Mouse (Mus musculus) myocyte (in vitro differentiated cells): ENCODE measurements at regions not wholly inside any gene's neighbourhood (a gene's known extent, or its start where the extent isn't known, plus 50 kb on each side); places are given as distances from the start of the nearest gene placed in this dataset.

Experiments used
- E2F4 ChIP-seq: IDR thresholded peaks from one replicate; pipeline ENCODE4 v1.6.1; 2011; ENCODE audit warnings: mild to moderate bottlenecking, control low read depth, moderate library complexity; ENCODE audit not compliant: insufficient read depth
- MYOD1 ChIP-seq, 3 experiments: IDR thresholded peaks; one replicate each; pipeline ENCODE4 v1.6.1; 2011; ENCODE audit warnings: control low read depth in 2 of 3, low read depth in 2 of 3, mild to moderate bottlenecking in 2 of 3, moderate library complexity in 1 of 3; ENCODE audit not compliant: insufficient read length in 2 of 3, control insufficient read depth in 1 of 3
- POLR2A ChIP-seq: IDR thresholded peaks from one replicate; pipeline ENCODE4 v1.6.1; 2011; ENCODE audit warnings: low read depth, mild to moderate bottlenecking, control low read depth, moderate library complexity; ENCODE audit not compliant: insufficient read length
- POLR2AphosphoS2 ChIP-seq: IDR thresholded peaks from one replicate; pipeline ENCODE4 v1.6.1; 2011; ENCODE audit warnings: low read depth, control low read depth; ENCODE audit not compliant: insufficient read length

- TF ChIP-seq E2F4 = no peak
- no peak for TF ChIP-seq POLR2A
- TF ChIP-seq MYOD1 (IDR thresholded peaks at IDR 0.05; ENCODE audit: control insufficient read depth in 1 of 3, insufficient read length in 2 of 3, low read depth in 2 of 3) = no peak
- TF ChIP-seq POLR2AphosphoS2 = no peak
These were observed 162.5 kb upstream of the Olfr1324 start for GRCm38 (mm10) chrX:50590673-50591341.
